Mouse (Mus musculus): Measurements from ENCODE around the gene Tmem132a.

- TF ChIP-seq CTCF (IDR thresholded peaks at IDR 0.05; ENCODE audit: extremely low read depth, insufficient read depth, low read length) (no peak), POLR2A (IDR thresholded peaks at IDR 0.05; ENCODE audit: extremely low read depth, insufficient read depth, low read length) (no peak)
Measured at GRCm38 (mm10) chr19:10916506-10916905, 46.8 kb upstream of the Tmem132a start.
